Mouse (Mus musculus): ENCODE results near the gene Alox12e. TPM values are rescaled to one million over a fixed set of nuclear protein-coding genes. Genes with fewer than 3 reads are reported as not detected.

Gene Alox12e
- polyA plus RNA-seq, 1 experiment from 2014 or later: 0.35 TPM

DNA sequence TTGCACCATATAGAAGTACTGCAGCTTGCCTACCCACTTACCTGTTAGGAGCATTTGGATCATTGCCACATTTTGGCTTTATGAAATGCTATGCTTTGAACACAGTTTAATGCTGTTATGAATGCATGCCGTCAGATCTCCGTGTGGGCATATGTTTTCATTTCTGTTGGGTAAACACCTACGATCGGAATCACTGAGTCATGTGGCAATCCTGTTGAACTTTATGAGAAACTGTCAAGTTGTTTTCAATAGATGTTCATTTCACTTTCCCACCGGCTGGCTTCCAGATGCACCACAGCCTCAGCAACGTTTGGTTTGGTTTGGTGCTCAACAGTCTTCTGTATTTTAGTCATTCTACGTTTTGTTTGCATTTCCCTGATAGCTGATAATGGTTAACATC lies 50.8 kb downstream of the Alox12e start:
- H3K9me3 ChIP-seq (ENCODE audit: control insufficient read depth, low read length): no peaks in the 10 kb centered on the region
- no peaks in the 10 kb centered on the region for H3K27me3 ChIP-seq (ENCODE audit: control insufficient read depth, insufficient read depth, low read depth, low read length)
- no peak overlapping the region for H3K4me3 ChIP-seq (ENCODE audit: low read length)
- no peak overlapping the region for H3K9ac ChIP-seq (ENCODE audit: low read length)
- no peak overlapping the region for H3K4me2 ChIP-seq (ENCODE audit: low read depth, low read length)
- WGBS: 62% methylated on average over 7 of the region's 7 CpGs
- no peaks in the 10 kb centered on the region for H3K36me3 ChIP-seq (ENCODE audit: control insufficient read depth, insufficient read depth, low read length)
- no peaks in the 10 kb centered on the region for H3K4me1 ChIP-seq (replicated peaks; ENCODE audit: control insufficient read depth, insufficient read depth, low read length)
- ATAC-seq (ENCODE audit: low read depth): no peak
- no peak overlapping the region for H3K27ac ChIP-seq (ENCODE audit: low read length)

DNA sequence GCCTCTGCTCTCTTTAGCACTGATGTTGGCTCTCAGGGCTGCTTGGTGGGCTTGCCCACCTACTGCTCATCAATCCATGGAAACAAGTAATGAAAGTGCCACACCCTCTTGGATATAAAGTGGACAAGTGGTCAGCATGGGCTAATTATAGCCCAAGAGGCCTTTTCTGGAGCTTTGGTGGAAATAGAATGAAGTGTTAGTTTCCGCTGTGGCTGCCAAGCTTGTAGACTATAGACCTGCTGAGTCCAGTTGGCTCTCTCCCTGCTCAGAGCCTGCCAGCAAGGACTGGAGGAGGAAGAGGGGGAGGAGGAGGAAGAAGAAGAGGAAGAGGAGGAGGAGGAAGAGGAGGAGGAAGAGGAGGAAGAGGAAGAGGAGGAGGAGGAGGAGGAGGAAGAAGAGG lies 56.0 kb downstream of the Alox12e start:
- Histone ChIP-seq H3K9ac (ENCODE audit: low read length) (no peak overlapping the region), H3K4me1 (replicated peaks; ENCODE audit: control insufficient read depth, insufficient read depth, low read length) (peaks cover 4% of the 10 kb centered on the region), H3K9me3 (ENCODE audit: control insufficient read depth, low read length) (no peaks in the 10 kb centered on the region; the same call in 1 of the 2 replicates), H3K4me2 (ENCODE audit: low read depth, low read length) (no peak overlapping the region), H3K27ac (ENCODE audit: low read length) (no peak overlapping the region), H3K36me3 (ENCODE audit: control insufficient read depth, insufficient read depth, low read length) (no peaks in the 10 kb centered on the region), H3K4me3 (ENCODE audit: low read length) (no peak overlapping the region), H3K27me3 (ENCODE audit: control insufficient read depth, insufficient read depth, low read depth, low read length) (no peaks in the 10 kb centered on the region)
- peak; percentile 61; the same call in 1 of the 2 replicates for ATAC-seq (ENCODE audit: low read depth)
- 76% methylated on average over 1 of the region's 1 CpGs for WGBS

DNA sequence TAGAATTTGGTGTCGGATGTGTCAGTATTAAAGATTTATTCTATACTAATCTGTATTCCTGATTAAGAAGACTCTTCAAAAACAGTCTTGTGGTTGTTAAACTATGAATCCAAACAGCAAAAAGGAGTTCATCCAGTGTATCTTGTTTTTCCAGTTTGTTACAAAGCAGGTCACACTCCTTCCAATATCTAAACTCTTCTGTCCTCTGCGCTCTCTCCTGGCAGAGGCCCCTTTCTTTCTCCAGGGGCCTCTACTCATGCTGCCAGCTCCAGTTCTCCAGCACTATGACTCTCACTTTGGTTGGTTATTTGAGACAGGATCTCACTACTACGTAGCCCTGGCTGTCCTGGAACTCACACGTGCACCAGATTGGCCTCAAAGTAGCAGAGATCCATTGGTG lies 56.6 kb downstream of the Alox12e start:
- Histone ChIP-seq H3K4me2 (ENCODE audit: low read depth, low read length) (no peak overlapping the region), H3K9me3 (ENCODE audit: control insufficient read depth, low read length) (no peaks in the 10 kb centered on the region; the same call in 1 of the 2 replicates), H3K4me3 (ENCODE audit: low read length) (no peak overlapping the region), H3K27me3 (ENCODE audit: control insufficient read depth, insufficient read depth, low read depth, low read length) (no peaks in the 10 kb centered on the region), H3K27ac (ENCODE audit: low read length) (no peak overlapping the region), H3K9ac (ENCODE audit: low read length) (no peak overlapping the region), H3K4me1 (replicated peaks; ENCODE audit: control insufficient read depth, insufficient read depth, low read length) (peaks cover 4% of the 10 kb centered on the region), H3K36me3 (ENCODE audit: control insufficient read depth, insufficient read depth, low read length) (no peaks in the 10 kb centered on the region)
- ATAC-seq (ENCODE audit: low read depth): no peak
- WGBS: 57% methylated on average over 4 of the region's 4 CpGs

Other genes with a start within 250 kb of the Alox12e start
- 0.30 TPM in 1 of 2 replicates, not detected in the other for gene Asgr2, start 230.0 kb downstream of the Alox12e start, polyA plus RNA-seq (2015; fragmentation: Nextera tagmentation; extraction: Ambion mirVana)
- 2.1 and 2.4 TPM in 2 replicates for gene Mgl2, start 192.3 kb downstream of the Alox12e start, polyA plus RNA-seq (2015; fragmentation: Nextera tagmentation; extraction: Ambion mirVana)
- 0.79 and 1.6 TPM in 2 replicates for gene Clec10a, start 166.4 kb downstream of the Alox12e start, polyA plus RNA-seq (2015; fragmentation: Nextera tagmentation; extraction: Ambion mirVana)
- 0.48 and 1.1 TPM in 2 replicates for gene Slc16a11, start 109.9 kb downstream of the Alox12e start, polyA plus RNA-seq (2015; fragmentation: Nextera tagmentation; extraction: Ambion mirVana)
- gene Slc16a13, start 101.6 kb downstream of the Alox12e start, polyA plus RNA-seq (2015; fragmentation: Nextera tagmentation; extraction: Ambion mirVana): 6.0 and 6.9 TPM in 2 replicates
- 36.2 and 37.1 TPM in 2 replicates for gene Bcl6b, start 92.8 kb downstream of the Alox12e start, polyA plus RNA-seq (2015; fragmentation: Nextera tagmentation; extraction: Ambion mirVana)
- gene 0610010K14Rik, start 84.7 kb downstream of the Alox12e start, polyA plus RNA-seq (2015; fragmentation: Nextera tagmentation; extraction: Ambion mirVana): 163 and 167 TPM in 2 replicates
- gene Gm21988, start 82.8 kb downstream of the Alox12e start, polyA plus RNA-seq (2015; fragmentation: Nextera tagmentation; extraction: Ambion mirVana): 10.3 and 10.7 TPM in 2 replicates
- 249 and 250 TPM in 2 replicates for gene Rnasek, start 82.8 kb downstream of the Alox12e start, polyA plus RNA-seq (2015; fragmentation: Nextera tagmentation; extraction: Ambion mirVana)
- 6.9 and 7.8 TPM in 2 replicates for gene Alox12, start 67.3 kb downstream of the Alox12e start, polyA plus RNA-seq (2015; fragmentation: Nextera tagmentation; extraction: Ambion mirVana)
- gene Alox15, start 29.4 kb upstream of the Alox12e start, polyA plus RNA-seq (2015; fragmentation: Nextera tagmentation; extraction: Ambion mirVana): 0.70 and 0.72 TPM in 2 replicates
- gene Pelp1, start 87.4 kb upstream of the Alox12e start, polyA plus RNA-seq (2015; fragmentation: Nextera tagmentation; extraction: Ambion mirVana): 36.3 and 37.3 TPM in 2 replicates
- 14.1 and 15.0 TPM in 2 replicates for gene Arrb2, start 110.0 kb upstream of the Alox12e start, polyA plus RNA-seq (2015; fragmentation: Nextera tagmentation; extraction: Ambion mirVana)
- gene Med11, start 129.3 kb upstream of the Alox12e start, polyA plus RNA-seq (2015; fragmentation: Nextera tagmentation; extraction: Ambion mirVana): 39.8 and 43.7 TPM in 2 replicates
- gene Zmynd15, start 136.8 kb upstream of the Alox12e start, polyA plus RNA-seq (2015; fragmentation: Nextera tagmentation; extraction: Ambion mirVana): 0.48 and 1.0 TPM in 2 replicates
- gene Cxcl16, start 137.4 kb upstream of the Alox12e start, polyA plus RNA-seq (2015; fragmentation: Nextera tagmentation; extraction: Ambion mirVana): 7.5 and 8.3 TPM in 2 replicates
- gene Tm4sf5, start 182.6 kb upstream of the Alox12e start, polyA plus RNA-seq (2015; fragmentation: Nextera tagmentation; extraction: Ambion mirVana): 1.9 and 2.0 TPM in 2 replicates
- gene Vmo1, start 192.0 kb upstream of the Alox12e start, polyA plus RNA-seq (2015; fragmentation: Nextera tagmentation; extraction: Ambion mirVana): 0.34 and 0.72 TPM in 2 replicates
- gene Gltpd2, start 196.6 kb upstream of the Alox12e start, polyA plus RNA-seq (2015; fragmentation: Nextera tagmentation; extraction: Ambion mirVana): 0.54 and 0.73 TPM in 2 replicates
- gene Psmb6, start 202.7 kb upstream of the Alox12e start, polyA plus RNA-seq (2015; fragmentation: Nextera tagmentation; extraction: Ambion mirVana): 711 and 738 TPM in 2 replicates
- gene Gm40193, start 210.3 kb upstream of the Alox12e start, polyA plus RNA-seq (2015; fragmentation: Nextera tagmentation; extraction: Ambion mirVana): not detected in 2 replicates
- 12.5 and 13.1 TPM in 2 replicates for gene Pld2, start 217.4 kb upstream of the Alox12e start, polyA plus RNA-seq (2015; fragmentation: Nextera tagmentation; extraction: Ambion mirVana)
- 10.3 and 10.5 TPM in 2 replicates for gene Mink1, start 240.3 kb upstream of the Alox12e start, polyA plus RNA-seq (2015; fragmentation: Nextera tagmentation; extraction: Ambion mirVana)